Mouse (Mus musculus): ENCODE results near the gene Dip2b. TPM values are rescaled to one million over a fixed set of nuclear protein-coding genes. Genes with fewer than 3 reads are reported as not detected.
A peak's percentile ranks its signal among the peaks of the same experiment; 100 is the strongest.

Dip2b gene
- polyA plus RNA-seq, 1 experiment = 40.4 TPM

- no peak for DNase-seq
- Histone ChIP-seq H3K4me1 (ENCODE audit: control insufficient read depth, insufficient read depth, low read length) (peaks cover 25% of the 10 kb centered on the region), H3K27me3 (ENCODE audit: control insufficient read depth, insufficient read depth, low read length) (no peaks in the 10 kb centered on the region), H3K4me3 (replicated peaks; ENCODE audit: insufficient read depth, low read depth, low read length) (no peak overlapping the region), H3K27ac (ENCODE audit: insufficient read depth, low read length) (no peak overlapping the region)
- TF ChIP-seq CTCF (IDR thresholded peaks at IDR 0.05; ENCODE audit: borderline replicate concordance, insufficient read depth, low read depth, low read length) = no peak
- no peak for TF ChIP-seq POLR2A (IDR thresholded peaks at IDR 0.05; ENCODE audit: borderline replicate concordance, insufficient read depth, low read length)
- WGBS = 88% methylated on average over 13 of the region's 13 CpGs
These were observed 24.8 kb downstream of the Dip2b start for GRCm38 (mm10) chr15:100063229-100063773.

DNA sequence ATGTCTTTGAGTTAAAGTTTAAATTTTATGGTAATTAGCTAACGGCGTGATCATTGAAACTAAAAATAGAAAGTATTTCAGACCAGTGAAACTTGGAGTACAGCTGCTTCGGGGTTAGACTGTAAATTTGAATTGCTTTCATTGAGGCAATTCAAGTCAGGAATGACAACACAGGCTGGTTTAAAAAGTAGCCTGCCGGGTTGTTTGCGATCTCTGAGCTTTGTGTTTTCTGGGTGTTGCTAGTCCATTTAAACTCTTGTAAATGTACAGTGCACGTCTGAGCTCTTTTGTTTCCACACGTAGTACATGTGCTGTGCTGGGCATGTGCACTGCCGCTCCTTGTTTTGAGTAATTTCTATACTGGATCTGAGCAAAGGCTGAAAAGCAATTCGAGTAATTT lies 28.2 kb downstream of the Dip2b start:
- Histone ChIP-seq H3K27me3 (ENCODE audit: control insufficient read depth, insufficient read depth, low read length) (no peaks in the 10 kb centered on the region), H3K4me1 (ENCODE audit: control insufficient read depth, insufficient read depth, low read length) (peaks cover 8% of the 10 kb centered on the region), H3K4me3 (replicated peaks; ENCODE audit: insufficient read depth, low read depth, low read length) (no peak overlapping the region), H3K27ac (ENCODE audit: insufficient read depth, low read length) (no peak overlapping the region)
- TF ChIP-seq CTCF (IDR thresholded peaks at IDR 0.05; ENCODE audit: borderline replicate concordance, insufficient read depth, low read depth, low read length) (no peak), POLR2A (IDR thresholded peaks at IDR 0.05; ENCODE audit: borderline replicate concordance, insufficient read depth, low read length) (no peak)
- DNase-seq = no peak
- 55% methylated on average over 9 of the region's 9 CpGs for WGBS

DNA sequence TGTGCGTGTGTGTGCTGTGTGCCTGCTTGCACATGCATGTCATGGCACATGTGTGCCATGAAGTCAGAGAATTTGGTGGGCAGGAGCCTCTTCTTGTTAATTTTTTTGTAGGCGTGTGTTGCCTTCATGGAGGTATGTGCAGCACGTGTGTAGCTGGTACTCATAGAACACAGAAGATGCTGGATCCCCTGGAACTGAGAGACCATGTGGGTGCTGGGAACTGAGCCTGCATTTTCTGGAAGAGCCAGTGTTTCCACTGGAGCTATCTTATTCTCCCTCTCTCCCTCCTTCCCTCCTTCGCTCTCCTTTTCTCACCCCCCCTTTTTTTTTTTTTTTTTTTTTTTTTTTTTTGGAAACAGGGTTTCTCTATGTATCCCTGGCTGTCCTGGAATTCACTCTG lies 30.6 kb downstream of the Dip2b start:
- H3K27me3 ChIP-seq (ENCODE audit: control insufficient read depth, insufficient read depth, low read length) = no peaks in the 10 kb centered on the region
- H3K4me3 ChIP-seq (replicated peaks; ENCODE audit: insufficient read depth, low read depth, low read length) = no peak overlapping the region
- TF ChIP-seq CTCF (IDR thresholded peaks at IDR 0.05; ENCODE audit: borderline replicate concordance, insufficient read depth, low read depth, low read length) = no peak
- no peak for TF ChIP-seq POLR2A (IDR thresholded peaks at IDR 0.05; ENCODE audit: borderline replicate concordance, insufficient read depth, low read length)
- peaks cover 16% of the 10 kb centered on the region for H3K4me1 ChIP-seq (ENCODE audit: control insufficient read depth, insufficient read depth, low read length)
- DNase-seq = no peak
- H3K27ac ChIP-seq (ENCODE audit: insufficient read depth, low read length) = no peak overlapping the region
- WGBS = 58% methylated on average over 4 of the region's 4 CpGs

DNA sequence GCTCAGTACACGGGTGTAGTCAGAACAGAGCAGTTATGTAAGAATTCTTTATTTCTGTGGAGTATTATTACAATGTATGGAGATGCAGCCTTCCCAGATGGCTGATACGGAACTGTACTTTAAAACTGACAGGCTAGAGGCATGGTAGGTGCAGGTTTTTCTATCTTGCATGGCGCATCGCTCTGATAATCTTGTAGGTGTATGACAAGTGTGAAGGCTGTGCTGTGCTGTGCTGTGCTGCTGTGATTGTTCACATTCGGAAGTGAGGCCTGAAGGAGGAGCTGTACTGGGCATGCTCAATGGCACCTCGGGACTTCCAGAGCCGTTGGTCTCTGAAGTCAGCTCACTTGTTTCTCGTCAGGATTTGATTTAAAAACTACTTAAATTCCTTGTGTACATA lies 31.6 kb downstream of the Dip2b start:
- WGBS = 72% methylated on average over 8 of the region's 8 CpGs
- TF ChIP-seq POLR2A (IDR thresholded peaks at IDR 0.05; ENCODE audit: borderline replicate concordance, insufficient read depth, low read length) (no peak), CTCF (IDR thresholded peaks at IDR 0.05; ENCODE audit: borderline replicate concordance, insufficient read depth, low read depth, low read length) (no peak)
- no peak overlapping the region for H3K27ac ChIP-seq (ENCODE audit: insufficient read depth, low read length)
- peaks cover 19% of the 10 kb centered on the region for H3K4me1 ChIP-seq (ENCODE audit: control insufficient read depth, insufficient read depth, low read length)
- DNase-seq = no peak
- no peak overlapping the region for H3K4me3 ChIP-seq (replicated peaks; ENCODE audit: insufficient read depth, low read depth, low read length)
- H3K27me3 ChIP-seq (ENCODE audit: control insufficient read depth, insufficient read depth, low read length) = no peaks in the 10 kb centered on the region

DNA sequence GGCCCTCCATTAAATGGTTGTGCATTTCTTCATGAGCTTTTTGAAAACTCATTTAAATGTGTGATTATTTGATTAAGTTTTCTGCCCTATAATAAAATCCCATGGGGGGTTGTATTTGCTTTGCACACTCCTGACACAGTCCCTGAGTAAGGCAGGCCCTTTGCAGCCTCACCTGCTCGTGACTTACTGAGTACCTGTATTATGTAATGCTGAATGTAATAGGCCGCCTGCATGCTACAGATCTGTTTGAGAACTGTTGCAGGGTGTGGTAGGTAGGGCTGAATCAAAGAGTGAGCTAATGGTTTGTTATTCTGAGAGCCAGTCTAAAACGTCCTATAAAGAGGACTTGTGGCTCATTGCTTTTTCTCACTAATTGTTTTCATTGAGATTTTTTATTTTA lies 33.4 kb downstream of the Dip2b start:
- DNase-seq = no peak
- no peak overlapping the region for H3K4me3 ChIP-seq (replicated peaks; ENCODE audit: insufficient read depth, low read depth, low read length)
- H3K27ac ChIP-seq (ENCODE audit: insufficient read depth, low read length) = no peak overlapping the region
- peaks cover 24% of the 10 kb centered on the region for H3K4me1 ChIP-seq (ENCODE audit: control insufficient read depth, insufficient read depth, low read length)
- TF ChIP-seq CTCF (IDR thresholded peaks at IDR 0.05; ENCODE audit: borderline replicate concordance, insufficient read depth, low read depth, low read length) = no peak
- TF ChIP-seq POLR2A (IDR thresholded peaks at IDR 0.05; ENCODE audit: borderline replicate concordance, insufficient read depth, low read length) = no peak
- WGBS = 70% methylated on average over 3 of the region's 3 CpGs
- no peaks in the 10 kb centered on the region for H3K27me3 ChIP-seq (ENCODE audit: control insufficient read depth, insufficient read depth, low read length)

- no peak overlapping the region for H3K27ac ChIP-seq (ENCODE audit: insufficient read depth, low read length)
- 55% methylated on average over 9 of the region's 9 CpGs for WGBS
- no peak overlapping the region for H3K4me3 ChIP-seq (replicated peaks; ENCODE audit: insufficient read depth, low read depth, low read length)
- DNase-seq = no peak
- no peaks in the 10 kb centered on the region for H3K27me3 ChIP-seq (ENCODE audit: control insufficient read depth, insufficient read depth, low read length)
- H3K4me1 ChIP-seq (ENCODE audit: control insufficient read depth, insufficient read depth, low read length) = peaks cover 37% of the 10 kb centered on the region
- no peak for TF ChIP-seq CTCF (IDR thresholded peaks at IDR 0.05; ENCODE audit: borderline replicate concordance, insufficient read depth, low read depth, low read length)
- no peak for TF ChIP-seq POLR2A (IDR thresholded peaks at IDR 0.05; ENCODE audit: borderline replicate concordance, insufficient read depth, low read length)
These were observed 35.4 kb downstream of the Dip2b start for GRCm38 (mm10) chr15:100073696-100074453.

- no peak for TF ChIP-seq POLR2A (IDR thresholded peaks at IDR 0.05; ENCODE audit: borderline replicate concordance, insufficient read depth, low read length)
- TF ChIP-seq CTCF (IDR thresholded peaks at IDR 0.05; ENCODE audit: borderline replicate concordance, insufficient read depth, low read depth, low read length) = no peak
- WGBS = 34% methylated on average over 8 of the region's 8 CpGs
- no peak for DNase-seq
- H3K4me1 ChIP-seq (ENCODE audit: control insufficient read depth, insufficient read depth, low read length) = peaks cover 34% of the 10 kb centered on the region
- no peak overlapping the region for H3K27ac ChIP-seq (ENCODE audit: insufficient read depth, low read length)
- H3K4me3 ChIP-seq (replicated peaks; ENCODE audit: insufficient read depth, low read depth, low read length) = no peak overlapping the region
- no peaks in the 10 kb centered on the region for H3K27me3 ChIP-seq (ENCODE audit: control insufficient read depth, insufficient read depth, low read length)
These were observed 36.3 kb downstream of the Dip2b start for GRCm38 (mm10) chr15:100074754-100075153.

DNA sequence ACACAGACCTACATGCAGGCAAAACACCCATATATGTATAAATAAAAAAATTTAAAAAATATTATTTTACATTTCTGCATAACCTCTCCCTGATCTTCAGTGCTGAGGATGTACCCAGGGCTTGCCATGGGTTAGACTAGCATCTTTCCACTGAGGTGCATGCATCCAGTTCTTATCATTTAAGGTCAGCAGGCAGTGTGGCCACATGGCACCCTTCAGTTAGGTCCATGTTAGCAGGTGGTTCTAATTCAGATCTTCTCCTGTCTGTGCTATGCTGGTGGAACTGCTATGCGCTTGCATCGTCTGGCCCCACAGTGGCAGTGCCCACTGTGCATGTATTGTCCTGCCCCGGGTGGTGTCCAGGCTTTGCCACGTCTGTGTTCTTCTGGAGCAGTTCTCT lies 37.9 kb downstream of the Dip2b start:
- 16% methylated on average over 4 of the region's 4 CpGs for WGBS
- TF ChIP-seq CTCF (IDR thresholded peaks at IDR 0.05; ENCODE audit: borderline replicate concordance, insufficient read depth, low read depth, low read length) = 0 out of 2 replicates have a peak, but pooled peaks have one; percentile 2
- TF ChIP-seq POLR2A (IDR thresholded peaks at IDR 0.05; ENCODE audit: borderline replicate concordance, insufficient read depth, low read length) = no peak
- Histone ChIP-seq H3K27me3 (ENCODE audit: control insufficient read depth, insufficient read depth, low read length) (no peaks in the 10 kb centered on the region), H3K4me3 (replicated peaks; ENCODE audit: insufficient read depth, low read depth, low read length) (no peak overlapping the region), H3K27ac (ENCODE audit: insufficient read depth, low read length) (no peak overlapping the region), H3K4me1 (ENCODE audit: control insufficient read depth, insufficient read depth, low read length) (peaks cover 34% of the 10 kb centered on the region)
- DNase-seq = no peak
